Mouse (Mus musculus) midbrain, embryonic 13.5 days (tissue): ENCODE results near the gene Myrip. TPM values are rescaled to one million over a fixed set of nuclear protein-coding genes. Genes with fewer than 3 reads are reported as not detected.

Source experiments
- ATAC-seq: fragments of 200-750 bp; cut with Nextera tagmentation; 2 replicates; pipeline ENCODE4 v1.8.0; 2017; ENCODE audit warnings: mild to moderate bottlenecking, moderate TSS enrichment, moderate library complexity
- H3K27ac ChIP-seq: fragments of 300-500 bp; sonication (generic); 2 replicates; pipeline ENCODE4 v1.5.1; 2015; ENCODE audit warnings: inconsistent platforms, mild to moderate bottlenecking, moderate library complexity
- H3K27me3 ChIP-seq: fragments of 300-500 bp; sonication (generic); 2 replicates; pipeline ENCODE4 v1.6.1; 2015; ENCODE audit warnings: mild to moderate bottlenecking, inconsistent platforms
- H3K36me3 ChIP-seq: fragments of 300-500 bp; sonication (generic); 2 replicates; pipeline ENCODE4 v1.6.1; 2015; ENCODE audit warnings: mild to moderate bottlenecking, inconsistent platforms
- H3K4me1 ChIP-seq: fragments of 300-500 bp; sonication (generic); replicated peaks from 2 replicates; pipeline ENCODE4 v1.6.1; 2015; ENCODE audit warnings: inconsistent platforms
- H3K4me2 ChIP-seq: fragments of 300-500 bp; sonication (generic); replicated peaks from 2 replicates; pipeline ENCODE4 v1.6.1; 2015; ENCODE audit warnings: moderate library complexity, mild to moderate bottlenecking, inconsistent platforms
- H3K4me3 ChIP-seq: fragments of 300-500 bp; sonication (generic); replicated peaks from 2 replicates; pipeline ENCODE4 v1.5.1; 2015; ENCODE audit warnings: mild to moderate bottlenecking, inconsistent platforms
- H3K9ac ChIP-seq: fragments of 300-500 bp; sonication (generic); replicated peaks from 2 replicates; pipeline ENCODE4 v1.6.1; 2015; ENCODE audit warnings: mild to moderate bottlenecking, inconsistent platforms
- H3K9me3 ChIP-seq: fragments of 300-500 bp; sonication (generic); 2 replicates; pipeline ENCODE4 v1.6.1; 2016; ENCODE audit warnings: mild to moderate bottlenecking, inconsistent platforms
- WGBS: fragments of 180-500 bp; shearing (Covaris S2); methylation state at CpG from one replicate; pipeline ENCODE4 v1.1.7; 2015; 5-methylcytosine and 5-hydroxymethylcytosine counted together
- polyA plus RNA-seq: library from polyadenylated mRNA; unstranded; fragments of >200 nt; fragmentation: Nextera tagmentation; extraction: Ambion mirVana; gene quantifications from 2 replicates; pipeline ENCODE4 v1.2.1, GENCODE M21; 2015

The Myrip gene
- polyA plus RNA-seq, 1 experiment from 2014 or later = 2.5 TPM

DNA sequence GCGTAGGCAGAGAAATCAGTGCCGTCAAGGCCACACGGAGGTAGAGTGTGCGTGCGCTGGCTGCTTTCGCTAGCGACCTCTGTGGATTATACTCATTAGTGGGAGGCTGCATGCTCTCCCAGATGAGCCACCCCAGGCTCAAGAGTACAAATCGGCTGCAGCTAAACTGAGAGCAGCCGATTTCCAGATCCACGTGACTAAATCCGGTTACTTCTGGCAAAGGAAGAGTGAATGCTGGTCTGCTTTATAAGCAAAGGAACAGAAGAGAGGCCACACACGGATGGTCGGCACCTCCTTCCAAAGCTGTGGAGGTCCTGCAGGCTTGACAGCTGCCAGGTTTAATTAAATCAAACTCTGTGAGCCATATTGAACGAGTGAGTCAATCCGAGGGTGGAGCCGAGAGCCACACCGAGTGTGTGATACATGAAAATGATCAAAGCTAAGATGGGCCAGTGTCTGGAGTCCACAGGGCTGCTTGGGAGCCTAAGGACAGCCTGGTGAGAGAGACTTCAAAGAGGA, 108.4 kb downstream of the Myrip start:
- Histone ChIP-seq H3K4me1 (peaks cover 16% of the 10 kb centered on the region), H3K4me2 (peak overlapping the region; percentile 35), H3K9me3 (no peaks in the 10 kb centered on the region), H3K36me3 (no peaks in the 10 kb centered on the region), H3K27ac (peak overlapping the region; percentile 45), H3K4me3 (peak overlapping the region; percentile 11), H3K27me3 (no peaks in the 10 kb centered on the region), H3K9ac (0 out of 2 replicates have a peak overlapping the region, but pooled peaks have one; percentile 0)
- WGBS = 44% methylated on average over 17 of the region's 17 CpGs
- peak; percentile 77 for ATAC-seq

DNA sequence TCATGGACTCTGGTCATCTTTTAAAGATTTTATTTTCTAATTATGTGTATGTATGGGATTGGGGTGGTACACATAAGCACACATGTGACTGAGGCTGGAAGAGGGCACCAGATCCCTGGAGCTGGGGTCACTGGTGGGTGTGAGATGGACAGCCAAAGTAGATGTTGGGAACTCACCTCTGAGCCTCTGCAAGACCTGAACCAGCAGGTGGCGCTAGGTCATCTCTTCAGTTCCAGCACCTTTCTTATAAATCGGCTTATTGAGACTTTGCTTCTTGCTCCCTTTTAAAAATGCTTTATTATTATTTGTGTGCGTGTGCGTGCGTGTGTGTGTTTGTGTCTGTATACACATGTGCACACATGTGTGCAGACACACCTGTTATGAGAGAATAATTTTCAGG, 109.1 kb downstream of the Myrip start:
- H3K36me3 ChIP-seq = no peaks in the 10 kb centered on the region
- H3K9ac ChIP-seq = no peak overlapping the region
- H3K4me3 ChIP-seq = no peak overlapping the region
- peaks cover 16% of the 10 kb centered on the region for H3K4me1 ChIP-seq
- WGBS = 31% methylated on average over 5 of the region's 5 CpGs
- H3K4me2 ChIP-seq = peak overlapping the region; percentile 35; the same call in 1 of the 2 replicates
- no peak for ATAC-seq
- no peaks in the 10 kb centered on the region for H3K27me3 ChIP-seq
- H3K9me3 ChIP-seq = no peaks in the 10 kb centered on the region
- H3K27ac ChIP-seq = no peak overlapping the region

GRCm38 (mm10) chr9:120415504-120415903, 114.2 kb downstream of the Myrip start:
- no peak overlapping the region for H3K9ac ChIP-seq
- H3K27ac ChIP-seq = no peak overlapping the region
- peaks cover 3% of the 10 kb centered on the region; the same call in 1 of the 2 replicates for H3K4me1 ChIP-seq
- WGBS = 4% methylated on average over 4 of the region's 7 CpGs
- H3K4me3 ChIP-seq = no peak overlapping the region
- H3K27me3 ChIP-seq = no peaks in the 10 kb centered on the region
- 0 out of 2 replicates have a peak, but pooled peaks have one; percentile 11 for ATAC-seq
- no peaks in the 10 kb centered on the region for H3K36me3 ChIP-seq
- no peaks in the 10 kb centered on the region for H3K9me3 ChIP-seq
- H3K4me2 ChIP-seq = no peak overlapping the region

DNA sequence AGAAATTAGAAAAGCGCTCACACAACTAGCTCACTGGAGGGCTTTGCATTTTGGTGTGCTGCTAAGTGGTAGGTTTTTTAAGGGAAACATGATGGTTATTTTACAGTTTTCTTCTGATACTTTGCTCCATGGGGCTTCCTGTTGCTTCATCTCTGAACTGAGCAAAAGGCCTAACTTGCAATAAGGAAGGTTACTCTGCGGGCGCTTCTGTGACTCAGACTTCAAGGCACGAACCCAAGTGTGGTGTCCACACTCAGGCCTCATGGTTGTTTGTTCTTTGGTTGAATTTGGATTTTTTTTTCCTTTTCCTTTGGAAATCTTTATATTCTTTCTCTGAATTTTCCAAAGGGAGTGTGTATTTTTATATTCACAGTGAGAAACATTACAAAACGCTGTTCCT, 114.8 kb downstream of the Myrip start:
- no peak overlapping the region for H3K4me3 ChIP-seq
- WGBS = 84% methylated on average over 5 of the region's 5 CpGs
- 0 out of 2 replicates have a peak overlapping the region, but pooled peaks have one; percentile 16 for H3K27ac ChIP-seq
- no peaks in the 10 kb centered on the region for H3K36me3 ChIP-seq
- H3K9ac ChIP-seq = no peak overlapping the region
- ATAC-seq = no peak
- no peaks in the 10 kb centered on the region for H3K27me3 ChIP-seq
- H3K4me2 ChIP-seq = no peak overlapping the region
- peaks cover 2% of the 10 kb centered on the region; the same call in 1 of the 2 replicates for H3K4me1 ChIP-seq
- H3K9me3 ChIP-seq = no peaks in the 10 kb centered on the region

- peak overlapping the region; percentile 14; the same call in 1 of the 2 replicates for H3K27ac ChIP-seq
- no peak for ATAC-seq
- H3K4me1 ChIP-seq = peaks cover 2% of the 10 kb centered on the region; the same call in 1 of the 2 replicates
- H3K9ac ChIP-seq = no peak overlapping the region
- H3K27me3 ChIP-seq = no peaks in the 10 kb centered on the region
- H3K9me3 ChIP-seq = no peaks in the 10 kb centered on the region
- WGBS = 69% methylated on average over 5 of the region's 5 CpGs
- no peak overlapping the region for H3K4me3 ChIP-seq
- H3K4me2 ChIP-seq = no peak overlapping the region
- H3K36me3 ChIP-seq = no peaks in the 10 kb centered on the region
Measured at GRCm38 (mm10) chr9:120416729-120417128, 115.4 kb downstream of the Myrip start.

GRCm38 (mm10) chr9:120418582-120418981, 117.3 kb downstream of the Myrip start:
- H3K27me3 ChIP-seq = no peaks in the 10 kb centered on the region
- 85% methylated on average over 7 of the region's 7 CpGs for WGBS
- peaks cover 2% of the 10 kb centered on the region; the same call in 1 of the 2 replicates for H3K4me1 ChIP-seq
- H3K9me3 ChIP-seq = no peaks in the 10 kb centered on the region
- no peak overlapping the region for H3K27ac ChIP-seq
- H3K9ac ChIP-seq = no peak overlapping the region
- no peak overlapping the region for H3K4me3 ChIP-seq
- no peak overlapping the region for H3K4me2 ChIP-seq
- no peak for ATAC-seq
- H3K36me3 ChIP-seq = no peaks in the 10 kb centered on the region

GRCm38 (mm10) chr9:120424567-120424966, 123.3 kb downstream of the Myrip start:
- Histone ChIP-seq H3K4me2 (no peak overlapping the region), H3K9me3 (no peaks in the 10 kb centered on the region), H3K4me3 (no peak overlapping the region), H3K27ac (no peak overlapping the region), H3K9ac (no peak overlapping the region), H3K4me1 (no peaks in the 10 kb centered on the region), H3K36me3 (no peaks in the 10 kb centered on the region), H3K27me3 (no peaks in the 10 kb centered on the region)
- 76% methylated on average over 7 of the region's 7 CpGs for WGBS
- no peak for ATAC-seq

GRCm38 (mm10) chr9:120425768-120426167, 124.5 kb downstream of the Myrip start:
- no peaks in the 10 kb centered on the region for H3K9me3 ChIP-seq
- no peaks in the 10 kb centered on the region for H3K4me1 ChIP-seq
- no peak for ATAC-seq
- no peaks in the 10 kb centered on the region for H3K27me3 ChIP-seq
- no peaks in the 10 kb centered on the region for H3K36me3 ChIP-seq
- 41% methylated on average over 5 of the region's 5 CpGs for WGBS
- H3K9ac ChIP-seq = no peak overlapping the region
- H3K4me3 ChIP-seq = no peak overlapping the region
- H3K4me2 ChIP-seq = no peak overlapping the region
- no peak overlapping the region for H3K27ac ChIP-seq

DNA sequence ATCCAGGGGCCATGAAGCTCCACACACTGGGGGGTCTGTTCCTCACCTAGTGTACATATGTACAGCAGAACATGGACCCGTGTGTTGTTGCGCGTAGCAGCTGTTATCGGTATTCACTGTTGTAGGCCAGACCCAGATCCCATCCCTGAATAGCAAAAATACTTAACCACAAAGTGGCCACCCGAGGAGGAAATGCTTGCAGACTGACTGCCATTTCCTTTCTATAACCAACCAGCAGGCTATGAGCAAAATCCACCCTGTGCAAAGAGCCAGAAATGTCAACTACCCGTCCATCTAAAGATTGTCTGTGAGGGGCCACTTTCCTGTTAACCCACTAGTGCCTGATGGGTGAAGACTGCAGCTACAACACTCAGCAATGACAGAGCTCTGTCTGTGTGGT, 126.9 kb downstream of the Myrip start:
- H3K9me3 ChIP-seq = no peaks in the 10 kb centered on the region
- H3K27ac ChIP-seq = no peak overlapping the region
- peaks cover 7% of the 10 kb centered on the region; the same call in 1 of the 2 replicates for H3K27me3 ChIP-seq
- H3K9ac ChIP-seq = no peak overlapping the region
- no peaks in the 10 kb centered on the region for H3K4me1 ChIP-seq
- ATAC-seq = no peak
- H3K36me3 ChIP-seq = no peaks in the 10 kb centered on the region
- WGBS = 77% methylated on average over 6 of the region's 6 CpGs
- H3K4me2 ChIP-seq = no peak overlapping the region
- H3K4me3 ChIP-seq = no peak overlapping the region

GRCm38 (mm10) chr9:120433747-120434146, 132.4 kb downstream of the Myrip start:
- Histone ChIP-seq H3K4me3 (no peak overlapping the region), H3K27me3 (peaks cover 7% of the 10 kb centered on the region; the same call in 1 of the 2 replicates), H3K36me3 (no peaks in the 10 kb centered on the region), H3K9ac (no peak overlapping the region), H3K4me2 (no peak overlapping the region), H3K4me1 (peaks cover 8% of the 10 kb centered on the region), H3K27ac (no peak overlapping the region), H3K9me3 (no peaks in the 10 kb centered on the region)
- 29% methylated on average over 8 of the region's 8 CpGs for WGBS
- ATAC-seq = peak; percentile 66

GRCm38 (mm10) chr9:120435841-120436240, 134.5 kb downstream of the Myrip start:
- WGBS = 44% methylated on average over 8 of the region's 8 CpGs
- H3K27me3 ChIP-seq = peaks cover 7% of the 10 kb centered on the region; the same call in 1 of the 2 replicates
- no peak overlapping the region for H3K4me2 ChIP-seq
- H3K9me3 ChIP-seq = no peaks in the 10 kb centered on the region
- H3K4me3 ChIP-seq = no peak overlapping the region
- no peaks in the 10 kb centered on the region for H3K36me3 ChIP-seq
- ATAC-seq = no peak
- peaks cover 8% of the 10 kb centered on the region for H3K4me1 ChIP-seq
- H3K27ac ChIP-seq = no peak overlapping the region
- no peak overlapping the region for H3K9ac ChIP-seq

GRCm38 (mm10) chr9:120436854-120437253, 135.5 kb downstream of the Myrip start:
- Histone ChIP-seq H3K9me3 (no peaks in the 10 kb centered on the region), H3K4me2 (no peak overlapping the region), H3K4me1 (peaks cover 8% of the 10 kb centered on the region), H3K27ac (no peak overlapping the region), H3K36me3 (no peaks in the 10 kb centered on the region), H3K27me3 (peaks cover 7% of the 10 kb centered on the region; the same call in 1 of the 2 replicates), H3K9ac (no peak overlapping the region), H3K4me3 (no peak overlapping the region)
- no peak for ATAC-seq
- WGBS = 78% methylated on average over 2 of the region's 2 CpGs
